Mouse (Mus musculus): ENCODE measurements around the gene Spink2.
"Not testable (repeated sequence)": the region's sequence is repeated elsewhere in the genome, so short reads cannot be mapped to it uniquely, and the experiment has no call there.

The Spink2 gene

DNA sequence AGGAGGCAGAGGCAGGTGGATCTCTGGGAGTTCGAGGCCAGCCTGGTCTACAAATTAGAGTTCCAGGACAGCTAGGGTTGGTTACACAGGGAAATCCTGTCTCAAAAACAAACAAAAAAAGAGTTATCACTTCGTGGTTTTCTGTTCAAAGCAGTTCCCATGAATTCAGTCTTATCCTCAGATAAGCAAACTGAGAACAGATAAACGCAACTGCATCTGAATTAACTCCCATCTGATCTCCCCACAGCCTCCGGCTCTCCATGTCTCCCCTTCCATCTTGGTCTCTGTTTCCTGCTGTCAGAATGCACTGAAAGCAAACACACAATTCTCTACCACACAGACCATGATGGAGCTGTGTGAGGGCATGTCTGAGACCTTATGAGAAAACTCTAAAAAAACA, 10.6 kb downstream of the Spink2 start:
- DNase-seq (ENCODE audit: low spot score in 2 of 2), result no peak

GRCm38 (mm10) chr5:77193951-77194350, 17.3 kb downstream of the Spink2 start:
- peak; percentile 51 to 65 for DNase-seq (ENCODE audit: low spot score in 2 of 2)

- no peak for DNase-seq (ENCODE audit: low spot score in 2 of 2)
Observed at GRCm38 (mm10) chr5:77193266-77193665, 18.0 kb downstream of the Spink2 start.

DNA sequence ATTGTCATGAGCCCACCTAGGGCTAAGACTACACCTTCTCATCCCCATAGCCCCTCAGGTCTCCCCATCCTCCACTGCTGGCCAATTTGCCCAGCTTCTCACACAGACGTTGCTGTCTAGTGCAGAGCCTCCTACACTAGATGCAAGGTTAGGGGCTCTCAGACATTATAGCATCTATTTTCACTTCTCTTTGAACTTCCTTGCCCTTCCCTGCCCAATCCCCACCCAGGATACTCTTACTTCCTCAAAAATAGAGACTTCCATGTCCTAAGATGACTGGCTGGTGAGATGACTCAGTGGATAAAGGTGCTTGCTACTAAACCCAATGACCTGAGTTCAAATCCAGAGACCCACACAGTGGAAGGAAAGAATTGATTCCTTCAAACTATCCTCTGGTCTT, 19.6 kb downstream of the Spink2 start:
- no peak for DNase-seq (ENCODE audit: low spot score in 2 of 2)

DNA sequence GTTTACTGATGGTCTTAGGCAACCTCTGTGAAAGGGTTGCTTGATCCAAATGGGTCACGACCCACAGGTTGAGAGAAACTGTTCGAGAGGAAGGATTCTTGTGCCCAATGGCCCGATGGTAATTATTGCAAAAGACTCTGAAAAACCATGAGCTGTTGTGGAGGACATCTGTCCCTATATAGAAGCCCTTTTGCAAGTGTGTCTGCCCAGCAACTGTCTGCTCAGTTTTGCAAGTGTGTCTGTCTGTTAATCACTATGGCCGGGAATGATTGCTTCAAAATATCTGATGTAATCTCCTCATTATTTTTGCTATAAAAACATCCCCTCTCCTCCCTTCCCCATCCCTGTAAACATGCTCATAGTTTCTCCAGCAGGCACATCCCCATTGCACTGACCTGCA, 20.2 kb downstream of the Spink2 start:
- no peak for DNase-seq (ENCODE audit: low spot score in 2 of 2)

DNA sequence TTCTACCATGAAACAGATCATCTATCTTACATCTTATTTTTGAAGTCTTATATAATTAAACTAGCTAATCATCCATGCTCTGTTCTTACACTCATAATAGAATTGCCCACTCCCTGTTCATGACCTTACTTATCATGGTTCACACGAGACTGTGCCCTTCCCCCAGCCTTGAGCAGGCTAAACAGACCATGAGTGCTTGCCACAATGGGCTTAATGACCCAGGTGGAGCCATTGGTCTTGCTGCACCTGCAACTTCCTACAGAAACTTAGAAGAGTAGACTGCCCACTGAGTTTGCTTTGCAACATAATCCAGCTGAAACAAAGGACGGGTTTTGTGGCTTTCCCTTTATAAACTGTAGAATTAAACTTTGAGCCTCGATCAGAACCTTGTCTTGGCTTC, 22.5 kb downstream of the Spink2 start:
- DNase-seq (ENCODE audit: low spot score in 2 of 2), result no peak

GRCm38 (mm10) chr5:77185351-77185750, 25.9 kb downstream of the Spink2 start:
- no peak for DNase-seq (ENCODE audit: low spot score in 2 of 2)

- DNase-seq (ENCODE audit: low spot score in 2 of 2), result not testable (repeated sequence)
Observed at GRCm38 (mm10) chr5:77183876-77184275, 27.4 kb downstream of the Spink2 start.

DNA sequence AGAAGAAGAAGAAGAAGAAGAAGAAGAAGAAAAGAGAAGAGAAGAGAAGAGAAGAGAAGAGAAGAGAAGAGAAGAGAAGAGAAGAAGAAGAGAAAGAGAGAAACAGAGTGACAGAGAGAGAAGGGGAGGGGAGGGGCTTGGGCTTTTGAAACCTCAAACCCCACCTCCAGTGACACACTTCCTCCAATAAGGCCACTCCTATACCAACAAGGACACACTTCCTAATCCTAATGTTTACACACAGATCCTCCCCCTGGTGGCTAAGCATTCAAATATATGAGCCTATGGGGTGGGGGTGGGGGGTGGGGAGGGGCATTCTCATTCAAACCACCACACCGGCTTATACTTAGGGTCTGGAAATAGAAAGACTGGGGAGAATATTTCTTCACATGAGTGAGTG, 27.9 kb downstream of the Spink2 start:
- no peak for DNase-seq (ENCODE audit: low spot score in 2 of 2)

DNA sequence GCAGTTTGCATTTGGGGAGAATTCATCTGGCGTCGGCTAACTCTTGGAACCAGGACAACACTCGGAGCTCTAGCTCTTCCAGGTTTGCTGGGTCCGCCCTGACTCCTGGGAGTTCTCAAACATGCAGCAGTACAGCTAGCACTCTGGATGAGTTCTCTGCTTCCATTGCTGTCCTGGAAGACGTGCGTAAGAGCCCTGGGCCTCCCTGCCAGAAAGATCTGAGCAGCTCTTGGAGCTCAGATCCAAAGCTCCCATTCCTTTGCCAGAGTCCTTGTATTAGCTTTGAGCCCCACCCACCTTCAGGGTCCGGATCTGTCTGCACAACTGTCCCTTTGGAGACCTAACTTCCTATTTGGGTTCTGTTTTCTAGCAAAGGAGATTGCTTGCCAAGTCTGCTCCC, 29.8 kb downstream of the Spink2 start:
- DNase-seq (ENCODE audit: low spot score in 2 of 2), result no peak

GRCm38 (mm10) chr5:77178976-77179375, 32.3 kb downstream of the Spink2 start:
- DNase-seq (ENCODE audit: low spot score in 2 of 2), result no peak

DNA sequence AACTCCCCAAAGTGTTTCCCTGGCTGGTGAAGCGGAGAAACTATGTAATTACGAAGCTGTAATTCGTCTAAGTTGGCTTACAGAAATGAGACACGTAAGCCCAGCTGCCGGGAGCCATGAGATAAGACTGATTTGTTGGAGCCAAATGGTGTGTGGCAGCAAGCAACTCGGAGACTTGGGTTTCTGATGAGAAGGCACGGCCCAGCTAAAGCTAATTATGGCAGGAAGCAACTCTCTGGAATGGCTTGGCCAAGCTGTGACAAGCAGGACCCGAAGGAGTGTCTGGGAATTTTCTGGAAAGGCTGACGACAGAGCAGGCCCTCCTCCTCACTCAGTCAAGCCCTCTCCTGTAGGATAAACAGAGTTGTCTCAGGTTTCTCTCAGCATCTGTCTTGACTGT, 33.3 kb downstream of the Spink2 start:
- no peak for DNase-seq (ENCODE audit: low spot score in 2 of 2)

DNA sequence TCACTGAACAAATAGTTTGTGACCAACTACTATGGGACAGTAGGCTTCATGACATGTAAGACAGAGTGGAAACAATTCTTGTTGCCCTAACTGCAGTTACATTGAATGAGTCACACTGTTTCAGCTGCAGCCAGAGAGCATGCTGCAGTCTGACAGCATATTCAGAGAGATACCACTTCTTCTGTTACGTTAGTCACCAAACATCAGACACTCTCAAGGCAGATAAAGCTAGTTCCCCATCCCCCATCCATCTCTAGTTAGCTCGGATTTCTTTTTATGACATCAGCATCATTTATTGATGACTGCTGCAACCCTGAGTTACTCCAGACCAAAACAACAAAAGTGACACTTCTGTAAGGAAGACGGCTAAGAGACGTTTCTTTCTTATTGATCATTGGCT, 36.5 kb downstream of the Spink2 start:
- no peak for DNase-seq (ENCODE audit: low spot score in 2 of 2)

DNA sequence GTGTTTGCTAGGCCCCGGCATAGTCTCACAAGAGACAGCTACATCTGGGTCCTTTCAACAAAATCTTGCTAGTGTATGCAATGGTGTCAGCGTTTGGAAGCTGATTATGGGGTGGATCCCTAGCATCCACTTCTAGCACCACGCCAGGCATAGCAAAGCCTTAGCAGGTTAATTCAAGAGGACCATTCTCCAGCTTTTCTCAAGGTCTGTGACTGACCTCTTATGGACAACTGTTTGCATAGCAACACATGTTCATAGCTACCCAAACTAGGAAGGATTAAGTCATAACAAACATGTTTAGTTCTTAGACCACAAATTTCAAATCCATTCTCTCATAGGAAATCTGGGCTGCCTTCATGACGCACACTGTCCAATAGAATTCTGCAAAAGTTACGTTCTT, 40.7 kb downstream of the Spink2 start:
- peak in 1 of 2 experiments; percentile 11 for DNase-seq (ENCODE audit: low spot score in 2 of 2)

DNA sequence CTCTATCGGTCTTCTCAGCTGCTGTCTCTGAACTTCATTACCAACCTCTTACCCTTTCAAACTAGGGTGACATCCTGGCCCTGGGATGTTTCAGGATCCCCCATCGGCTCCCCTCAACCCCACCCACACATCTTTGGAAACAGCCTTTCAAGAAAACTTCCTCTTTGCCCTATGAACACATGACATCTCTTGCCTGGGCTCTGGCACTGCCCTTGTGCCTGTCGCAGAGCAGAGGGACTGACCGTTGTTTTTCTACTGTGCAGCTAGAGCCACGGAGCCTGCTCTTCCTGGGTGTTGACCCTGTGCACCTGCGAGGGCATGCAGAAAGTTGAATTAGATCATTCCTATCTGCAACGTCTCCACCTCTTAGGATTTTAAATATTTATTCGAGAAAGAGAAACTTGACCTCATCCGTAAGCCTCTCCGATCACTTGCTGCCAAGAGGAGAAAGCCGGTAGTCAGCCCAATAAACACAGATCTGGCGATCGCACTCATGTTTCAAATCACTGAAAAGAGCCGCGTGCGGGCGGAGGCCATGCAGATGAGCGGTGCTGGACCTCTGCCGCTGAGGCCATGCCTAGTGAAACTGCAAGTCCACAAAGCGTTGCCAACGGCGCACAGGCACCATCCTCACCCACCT, 43.8 kb downstream of the Spink2 start:
- no peak for DNase-seq (ENCODE audit: low spot score in 2 of 2)

DNA sequence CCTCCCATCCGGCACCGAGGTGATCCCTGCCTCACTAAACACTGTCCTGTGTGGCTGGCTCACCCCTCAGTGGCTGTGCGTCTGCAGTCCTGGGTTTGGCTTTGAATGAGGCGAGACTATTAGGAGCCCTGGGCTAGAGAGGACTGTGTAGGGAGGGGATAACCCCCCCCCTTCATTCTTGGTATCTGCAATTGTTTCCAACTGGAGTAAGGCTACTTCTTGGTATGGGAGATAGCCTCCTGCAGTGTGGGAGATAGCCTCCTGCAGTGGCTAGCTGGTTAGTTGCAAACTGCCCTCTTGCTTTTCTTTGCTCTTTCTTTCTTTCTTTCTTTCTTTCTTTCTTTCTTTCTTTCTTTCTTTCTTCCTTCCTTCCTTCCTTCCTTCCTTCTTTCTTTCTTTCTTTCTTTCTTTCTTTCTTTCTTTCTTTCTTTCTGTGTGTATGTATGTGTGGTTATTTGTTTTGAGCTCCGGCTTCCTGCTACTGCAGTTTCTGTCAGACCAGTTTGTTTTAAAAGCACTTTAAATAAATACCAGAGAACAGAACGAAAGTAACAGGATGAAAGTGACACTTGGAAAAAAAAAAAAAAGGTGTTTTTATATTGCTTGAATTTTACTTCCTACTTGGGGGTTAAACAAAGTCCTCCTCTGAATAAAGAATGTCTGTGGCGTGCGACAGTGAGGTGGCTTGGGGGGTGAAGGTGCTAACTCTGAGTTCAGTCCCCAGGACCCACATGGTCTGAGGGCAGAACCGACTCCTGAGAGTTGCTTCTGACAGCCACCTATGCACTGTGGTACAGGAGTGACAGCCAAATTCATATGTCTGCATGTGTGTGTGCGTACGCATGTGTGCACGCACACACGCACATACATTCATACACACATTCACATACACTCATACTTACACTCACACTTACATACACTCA, 45.3 kb downstream of the Spink2 start:
- no peak for DNase-seq (ENCODE audit: low spot score in 2 of 2)

DNA sequence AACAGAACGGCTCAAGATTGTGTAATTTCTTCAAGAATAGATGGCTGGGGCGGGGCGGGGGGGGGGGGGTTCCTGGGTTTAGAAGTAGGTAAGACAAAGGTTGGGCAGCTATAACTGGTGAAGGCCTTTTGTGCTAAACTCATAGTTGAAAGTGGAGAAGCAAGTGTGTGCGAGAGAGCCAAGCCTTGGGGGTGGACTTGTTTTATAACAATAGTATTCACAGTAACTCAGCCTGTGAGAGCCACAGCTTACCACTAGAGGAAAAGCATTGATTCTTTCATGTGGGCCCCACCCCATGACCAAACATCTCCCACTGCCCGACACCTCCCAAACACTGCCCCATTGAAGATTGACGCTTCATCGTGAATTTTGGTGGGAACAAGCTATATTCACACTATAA, 47.7 kb downstream of the Spink2 start:
- DNase-seq (ENCODE audit: low spot score in 2 of 2), result no peak

GRCm38 (mm10) chr5:77162566-77162965, 48.7 kb downstream of the Spink2 start:
- no peak for DNase-seq (ENCODE audit: low spot score in 2 of 2)

DNA sequence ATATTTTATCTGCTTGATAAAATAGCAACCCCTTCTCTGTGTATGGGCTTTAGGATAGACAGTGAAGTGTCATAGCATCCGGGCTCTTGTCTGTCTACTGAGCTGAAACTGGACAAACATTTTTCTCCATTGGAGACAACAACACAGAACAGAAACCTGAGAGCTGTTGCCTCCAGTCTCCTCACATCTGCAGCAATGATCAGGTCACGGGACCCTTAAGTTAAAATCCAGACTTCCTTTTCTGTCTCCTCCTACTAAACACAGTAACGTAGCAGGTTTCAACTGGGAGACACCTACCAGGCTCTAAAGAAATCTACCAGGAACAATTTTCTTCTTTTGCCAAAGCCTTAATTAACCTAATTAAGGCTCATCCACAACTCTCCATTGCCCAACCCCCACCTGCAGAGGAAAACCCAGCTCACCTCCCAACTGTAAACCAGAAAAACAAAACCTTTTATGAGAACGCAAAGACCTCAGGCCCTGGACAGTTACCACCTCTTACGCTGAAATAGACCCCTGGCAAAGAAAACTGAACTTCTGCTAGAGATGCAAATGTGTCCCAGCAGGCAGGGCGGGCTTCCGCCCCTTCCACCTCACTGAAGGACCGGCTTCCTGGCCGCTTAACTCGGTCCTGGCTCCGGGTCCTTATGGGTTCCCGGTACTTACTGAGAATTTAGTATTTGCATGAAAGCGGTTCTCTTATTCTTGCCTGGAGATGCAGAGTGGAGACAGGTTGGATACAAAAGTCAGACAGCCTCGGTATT, 53.3 kb downstream of the Spink2 start:
- no peak for DNase-seq (ENCODE audit: low spot score in 2 of 2)

- DNase-seq (ENCODE audit: low spot score in 2 of 2), result no peak
Observed at GRCm38 (mm10) chr5:77156938-77157337, 54.3 kb downstream of the Spink2 start.

- DNase-seq (ENCODE audit: low spot score in 2 of 2), result no peak
Observed at GRCm38 (mm10) chr5:77155526-77155925, 55.7 kb downstream of the Spink2 start.

All from spleen, postnatal 36 days (tissue).